Mouse (Mus musculus) cerebellum, postnatal 36 days (tissue): ENCODE results near the gene Olfr847.

Source experiments
- DNase-seq, 2 experiments: peaks; one replicate each; pipeline ENCODE4 v3.0.0; 2021 to 2022; ENCODE audit warnings: mixed read lengths in 2 of 2

The Olfr847 gene

DNA sequence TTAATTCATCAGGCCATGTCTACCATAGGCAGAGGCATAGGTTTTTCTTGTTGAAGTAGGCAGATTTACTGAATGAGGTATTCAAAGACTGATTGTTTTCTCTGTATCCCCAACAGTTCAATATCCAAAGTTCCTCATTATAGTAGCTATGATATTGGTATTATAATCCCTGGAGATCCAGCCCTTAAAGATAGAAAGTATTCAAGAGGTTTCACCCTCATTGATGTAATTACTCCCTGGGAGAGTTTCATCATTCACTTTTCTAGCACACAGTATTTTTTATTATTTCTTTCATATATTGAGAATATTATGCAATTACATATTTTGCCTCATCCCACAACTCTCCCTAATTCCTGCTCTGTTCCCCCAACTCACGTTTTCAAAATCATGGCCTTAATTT is at the start of gene Olfr847:
TSS of gene Olfr847 (minus strand) at position 101 of the 400 bp plus-strand sequence.
- DNase-seq, result no peak

DNA sequence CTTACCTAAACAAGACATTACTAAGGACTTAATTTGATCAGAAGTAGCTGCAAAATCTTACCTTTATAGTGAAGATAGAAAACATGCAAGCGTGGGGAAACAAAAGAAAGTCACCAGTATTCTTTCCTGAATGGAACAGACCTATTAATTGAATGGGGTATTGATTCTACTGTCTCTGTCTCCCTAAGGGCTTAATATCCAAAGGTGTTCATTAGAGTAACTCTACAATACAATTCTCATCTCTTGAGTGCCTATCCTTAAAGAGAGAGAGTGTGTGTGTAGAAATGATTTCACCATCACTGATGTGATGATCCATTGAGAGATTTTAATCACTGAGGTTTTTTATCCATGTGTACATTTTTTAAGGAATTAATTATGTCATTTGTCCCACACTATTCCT is 14.6 kb downstream of the Olfr847 start, which contains the start of gene Olfr846:
TSS of gene Olfr846 (minus strand) at position 101 of the 400 bp plus-strand sequence.
- no peak for DNase-seq

DNA sequence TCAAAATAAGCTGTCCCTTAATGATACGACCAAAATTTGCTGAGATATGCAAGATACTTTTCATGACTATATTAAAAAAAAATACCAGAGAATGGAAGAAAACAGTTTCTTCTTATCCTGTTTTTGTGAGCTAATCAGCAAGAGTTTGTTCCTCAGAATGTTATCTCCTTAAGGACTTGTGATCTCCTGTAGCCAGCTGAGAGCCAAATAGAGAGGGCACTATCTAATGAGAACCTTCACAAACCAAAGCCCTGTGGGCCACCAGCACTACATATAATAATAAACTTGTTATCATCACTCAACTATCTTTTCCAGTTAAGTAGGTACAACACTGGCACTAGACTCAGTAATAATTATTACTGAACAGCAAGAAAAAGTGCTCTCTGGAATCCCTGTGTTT is 42.3 kb downstream of the Olfr847 start, which contains the start of gene Olfr845:
TSS of gene Olfr845 (plus strand) at position 301 of the 400 bp plus-strand sequence.
- DNase-seq, result no peak
